Mouse (Mus musculus) G1E (cell line): ENCODE measurements around the gene Csnk1g1.

Experiments used
- CTCF ChIP-seq: IDR thresholded peaks from 2 replicates; pipeline ENCODE4 v1.5.1; 2012; ENCODE audit warnings: low read depth, low read length, inconsistent platforms, mixed read lengths
- GATA1 ChIP-seq: IDR thresholded peaks from 2 replicates; pipeline ENCODE4 v1.6.1; 2012; ENCODE audit warnings: borderline replicate concordance, low read length, inconsistent platforms, mixed read lengths

- TF ChIP-seq CTCF = no peak
- no peak for TF ChIP-seq GATA1
Measured at GRCm38 (mm10) chr9:65903419-65903818, 5.3 kb upstream of the Csnk1g1 start.
